Comparison of ENCODE assay signal across 9 mouse cellular contexts in the genomic region with DNA sequence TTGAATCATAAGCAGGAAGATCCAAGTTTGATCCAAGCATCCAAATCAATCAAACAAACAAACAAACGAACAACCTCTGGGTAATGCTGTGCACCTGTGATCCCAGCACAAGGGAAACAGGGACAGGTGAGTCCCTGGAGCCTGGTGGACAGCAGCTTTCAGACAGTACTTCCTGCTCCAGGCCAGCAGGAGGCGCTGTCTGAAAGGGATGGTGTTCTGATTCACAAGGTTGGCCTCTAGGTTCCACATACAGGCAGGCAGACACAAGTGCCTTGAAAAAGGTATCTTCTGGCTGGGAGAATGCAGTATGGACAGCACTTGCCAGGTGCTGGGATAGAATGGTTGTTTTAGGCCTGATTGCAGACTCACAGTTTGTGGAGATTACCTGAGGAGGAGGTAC. TPM values are rescaled to one million over a fixed set of nuclear protein-coding genes. Genes with fewer than 3 reads are reported as not detected.
DNase-seq lines count a peak whose midpoint lies in the region; ATAC-seq and TF ChIP-seq lines count a peak whose summit lies in the region.
"Had no signal": no experiment of that assay in that cellular context is flagged by ENCODE, and none has a peak within 500 bp of the region (broad histone marks: within the 10 kb centered on the region; RNA-seq: fewer than 3 reads in every experiment).

No protein-coding gene starts in this region.

- no peak overlapping the region for H3K4me3 ChIP-seq in hindbrain, postnatal 0 days (ENCODE audit: low read length)
- H3K4me3 ChIP-seq in hindbrain, embryonic 14.5 days (replicated peaks; ENCODE audit: low read length) = no peak overlapping the region
- H3K4me3 ChIP-seq in C2C12 (ENCODE audit: insufficient read depth, poor library complexity, severe bottlenecking) = no peak overlapping the region
- no peak overlapping the region for H3K4me3 ChIP-seq in gastrocnemius, adult 2 months
- H3K4me3 ChIP-seq in liver, embryonic 11.5 days (ENCODE audit: low read depth, low read length) = no peak overlapping the region

- no peaks in the 10 kb centered on the region for H3K9me3 ChIP-seq in hindbrain, postnatal 0 days (ENCODE audit: low read length)
- no peaks in the 10 kb centered on the region for H3K9me3 ChIP-seq in hindbrain, embryonic 14.5 days (ENCODE audit: control insufficient read depth, low read length)
- H3K9me3 ChIP-seq in liver, embryonic 11.5 days (ENCODE audit: control insufficient read depth, low read length) = no peaks in the 10 kb centered on the region

- no peaks in the 10 kb centered on the region for H3K27me3 ChIP-seq in hindbrain, postnatal 0 days (ENCODE audit: insufficient read depth, low read length)
- no peaks in the 10 kb centered on the region for H3K27me3 ChIP-seq in hindbrain, embryonic 14.5 days (ENCODE audit: control insufficient read depth, insufficient read depth, low read length)
- H3K27me3 ChIP-seq in C2C12 (ENCODE audit: control insufficient read depth, insufficient read depth, insufficient read length) = peaks cover 12% of the 10 kb centered on the region
- H3K27me3 ChIP-seq in liver, embryonic 11.5 days (replicated peaks; ENCODE audit: control insufficient read depth, insufficient read depth, low read length) = no peaks in the 10 kb centered on the region

- peak; percentile 27 for DNase-seq in hindbrain, postnatal 0 days (ENCODE audit: low spot score)
- DNase-seq in hindbrain, embryonic 14.5 days (ENCODE audit: low spot score) = no peak
- DNase-seq in adipocyte (ENCODE audit: low spot score) = peak; percentile 43
- DNase-seq in gastrocnemius, adult 2 months = peak; percentile 68
- DNase-seq in liver, embryonic 11.5 days (ENCODE audit: low spot score) = peak; percentile 40
- peak; percentile 24 for DNase-seq in retina, postnatal 7 days (ENCODE audit: low read depth, low spot score)
- no peak for DNase-seq in Muller cell, postnatal 12 days (ENCODE audit: inconsistent ontology term)

- TF ChIP-seq CTCF in hindbrain, postnatal 0 days (IDR thresholded peaks at IDR 0.05; ENCODE audit: low read depth) = peak; percentile 74
- TF ChIP-seq CTCF in C2C12 (IDR thresholded peaks at IDR 0.05; ENCODE audit: control insufficient read depth, insufficient read depth, insufficient read length) = peak; percentile 14
- peak; percentile 84 for TF ChIP-seq CTCF in gastrocnemius, adult 2 months (IDR thresholded peaks at IDR 0.05)

- no peaks in the 10 kb centered on the region for H3K36me3 ChIP-seq in hindbrain, postnatal 0 days (ENCODE audit: insufficient read depth, low read length)
- H3K36me3 ChIP-seq in hindbrain, embryonic 14.5 days (replicated peaks; ENCODE audit: control insufficient read depth, insufficient read depth) = no peaks in the 10 kb centered on the region
- H3K36me3 ChIP-seq in C2C12 (ENCODE audit: control insufficient read depth, insufficient read depth) = no peaks in the 10 kb centered on the region
- H3K36me3 ChIP-seq in liver, embryonic 11.5 days (ENCODE audit: control insufficient read depth, insufficient read depth, low read length) = no peaks in the 10 kb centered on the region

- no peaks in the 10 kb centered on the region for H3K4me1 ChIP-seq in hindbrain, postnatal 0 days (ENCODE audit: insufficient read depth, low read length)
- no peaks in the 10 kb centered on the region for H3K4me1 ChIP-seq in hindbrain, embryonic 14.5 days (replicated peaks; ENCODE audit: control insufficient read depth, insufficient read depth, low read length)
- no peaks in the 10 kb centered on the region for H3K4me1 ChIP-seq in liver, embryonic 11.5 days (replicated peaks; ENCODE audit: control insufficient read depth, insufficient read depth, low read length)

- H3K79me3 ChIP-seq in C2C12 (ENCODE audit: low read depth) = no peaks in the 10 kb centered on the region

- no peak overlapping the region for H3ac ChIP-seq in C2C12 (ENCODE audit: control insufficient read depth, insufficient read length, low read depth)

- H3K9ac ChIP-seq in hindbrain, postnatal 0 days (replicated peaks; ENCODE audit: low read length) = no peak overlapping the region
- no peak overlapping the region for H3K9ac ChIP-seq in hindbrain, embryonic 14.5 days
- H3K9ac ChIP-seq in liver, embryonic 11.5 days (ENCODE audit: low read depth, low read length) = no peak overlapping the region

- intact Hi-C loops in gastrocnemius, adult 2 months (cut with DNase I) = loop anchor here (1.0 kb wide), 1 partner anchor 39 kb away; no protein-coding TSS in a partner anchor

- no peak for ATAC-seq in hindbrain, postnatal 0 days
- ATAC-seq in hindbrain, embryonic 14.5 days (ENCODE audit: low FRiP score) = no peak
- no peak for ATAC-seq in liver, embryonic 11.5 days (replicated peaks; ENCODE audit: low FRiP score)

- no peak overlapping the region for H3K4me2 ChIP-seq in hindbrain, postnatal 0 days (ENCODE audit: low read depth, low read length)
- H3K4me2 ChIP-seq in hindbrain, embryonic 14.5 days (replicated peaks) = no peak overlapping the region
- no peak overlapping the region for H3K4me2 ChIP-seq in liver, embryonic 11.5 days

- no peak overlapping the region for H3K27ac ChIP-seq in hindbrain, postnatal 0 days
- H3K27ac ChIP-seq in hindbrain, embryonic 14.5 days = no peak overlapping the region
- H3K27ac ChIP-seq in gastrocnemius, adult 2 months = no peak overlapping the region
- no peak overlapping the region for H3K27ac ChIP-seq in liver, embryonic 11.5 days (ENCODE audit: low read depth, low read length)
- H3K27ac ChIP-seq: macrophage had no signal

- no peaks in the 10 kb centered on the region for H3K79me2 ChIP-seq in C2C12 (ENCODE audit: control insufficient read depth, insufficient read depth)

- WGBS in hindbrain, postnatal 0 days = 16% methylated on average over 2 of the region's 2 CpGs
- WGBS in hindbrain, embryonic 14.5 days = 9% methylated on average over 2 of the region's 2 CpGs
- 6% methylated on average over 2 of the region's 2 CpGs for WGBS in liver, embryonic 11.5 days

TF ChIP-seq in C2C12, 6 proteins besides CTCF, POLR2A, EP300 and RAD21:
- TF ChIP-seq USF1 (IDR thresholded peaks at IDR 0.05; ENCODE audit: low read depth) = no peak
- TF ChIP-seq CEBPB (IDR thresholded peaks at IDR 0.05; ENCODE audit: low read depth) = no peak
- no peak for TF ChIP-seq MAX (IDR thresholded peaks at IDR 0.05)
- TF ChIP-seq MYOG (IDR thresholded peaks at IDR 0.05; ENCODE audit: control insufficient read depth, extremely low read depth, insufficient read length) = no peak
- no peak for TF ChIP-seq MYOD1 (IDR thresholded peaks at IDR 0.05; ENCODE audit: control insufficient read depth, insufficient read length, low read depth)
- no peak for TF ChIP-seq FOSL1 (IDR thresholded peaks at IDR 0.05; ENCODE audit: insufficient read depth, low read length, poor library complexity, severe bottlenecking)

RNA-seq across cellular contexts. Expression of a gene that starts 40.3 kb away (rescaled TPM):
- total RNA-seq in hindbrain, postnatal 0 days (2014; rRNA removed) = 33.2 and 43.0 TPM in 2 replicates
- 44.3 and 48.5 TPM in 2 replicates for polyA plus RNA-seq in hindbrain, postnatal 0 days (2015; fragmentation: Nextera tagmentation; extraction: Ambion mirVana)
- polyA plus RNA-seq in hindbrain, embryonic 14.5 days (2014; fragmentation: Nextera tagmentation; extraction: Ambion mirVana) = 72.3 and 79.1 TPM in 2 replicates
- 104 TPM for polyA plus RNA-seq in C2C12 (2012; fragmentation: generic; extraction: Trizol)
- 10 to 100 TPM; 80.0 to 99.7 TPM for total RNA-seq in gastrocnemius, adult 2 months (2021)
- polyA plus RNA-seq in liver, embryonic 11.5 days (2014; fragmentation: Nextera tagmentation; extraction: Ambion mirVana) = 95.3 and 95.6 TPM in 2 replicates

Comparison
In these comparisons a context has a peak if more than half of its experiments do, and no peak if none do; other contexts are left out.
1. DNase-seq: peak in hindbrain, postnatal 0 days (single experiment), adipocyte (single experiment), gastrocnemius, adult 2 months (single experiment), liver, embryonic 11.5 days (single experiment) and retina, postnatal 7 days (single experiment); none in hindbrain, embryonic 14.5 days (single experiment) and Muller cell, postnatal 12 days (single experiment).
2. CTCF ChIP-seq: peak in every context shown above with its lines; median percentile 84 in gastrocnemius, adult 2 months; 74 in hindbrain, postnatal 0 days; 14 in C2C12.